Mouse (Mus musculus) adrenal gland, postnatal 36 days (tissue): ENCODE measurements around the gene Erich3. TPM values are rescaled to one million over a fixed set of nuclear protein-coding genes. Genes with fewer than 3 reads are reported as not detected.

Experiments
- DNase-seq, 2 experiments: peaks; one replicate each; pipeline ENCODE4 v3.0.0; 2021; ENCODE audit warnings: mixed read lengths in 1 of 2
- total RNA-seq, 2 experiments: library from RNA; stranded (reverse); gene quantifications; 2 replicates each; pipeline ENCODE4 v1.2.3; 2021

Gene Erich3
- total RNA-seq, 2 experiments from 2014 or later, result 0.13 to 0.36 TPM

DNA sequence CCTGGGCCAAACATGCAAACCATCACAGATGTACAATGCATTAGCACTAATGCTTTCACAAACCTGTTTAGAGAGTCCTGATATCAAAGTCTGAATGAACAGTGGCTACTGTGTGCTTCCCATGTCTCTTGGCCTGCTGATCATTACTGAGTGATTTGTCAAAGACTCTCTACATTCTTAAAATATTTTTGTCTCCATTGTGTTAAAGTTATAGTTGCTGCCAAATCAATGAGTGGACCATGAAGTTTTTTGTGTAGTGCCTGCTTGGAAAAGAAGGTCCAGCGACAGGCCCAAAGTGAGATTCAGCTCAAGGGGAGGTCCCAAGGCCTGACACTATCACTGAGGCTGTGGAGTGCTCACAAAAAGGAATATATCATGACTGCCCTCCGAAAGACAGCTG, 108.0 kb downstream of the Erich3 start:
- no peak for DNase-seq

DNA sequence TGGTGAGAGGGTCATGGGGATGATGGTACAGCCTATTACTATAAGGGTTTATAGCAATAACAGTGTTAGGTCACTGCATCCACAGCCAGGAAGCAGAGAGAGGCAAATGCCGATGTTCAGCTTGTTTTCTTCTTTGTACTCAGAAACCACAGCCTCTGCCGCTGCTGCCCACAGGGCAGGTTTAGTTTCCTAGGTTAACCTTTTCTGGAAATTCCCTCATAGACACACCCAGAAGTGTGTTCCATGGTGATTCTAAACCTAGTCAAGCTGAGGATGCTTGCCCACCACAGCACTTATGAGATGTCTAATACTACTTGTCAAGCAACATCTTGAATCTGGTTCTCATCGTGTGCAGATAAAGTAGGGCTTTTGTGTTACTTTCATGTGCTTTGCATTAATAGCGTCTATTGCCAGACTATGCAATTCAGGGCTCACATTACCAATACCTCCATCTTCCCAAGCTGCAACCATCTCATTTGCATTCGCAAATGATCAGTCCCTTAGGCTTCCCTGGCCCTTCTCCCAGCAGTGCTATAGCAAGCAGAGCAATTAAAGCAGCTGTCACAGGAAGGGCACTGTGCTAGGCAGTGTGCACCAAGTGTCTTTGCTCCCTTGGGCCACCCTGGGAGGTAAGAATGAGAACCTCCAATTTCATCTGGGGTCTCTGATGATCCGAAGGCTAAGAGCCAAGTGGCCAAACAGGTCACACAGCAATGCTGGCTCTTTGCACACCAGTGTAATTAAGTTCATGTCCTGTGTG, 115.4 kb downstream of the Erich3 start:
- DNase-seq, result no peak

DNA sequence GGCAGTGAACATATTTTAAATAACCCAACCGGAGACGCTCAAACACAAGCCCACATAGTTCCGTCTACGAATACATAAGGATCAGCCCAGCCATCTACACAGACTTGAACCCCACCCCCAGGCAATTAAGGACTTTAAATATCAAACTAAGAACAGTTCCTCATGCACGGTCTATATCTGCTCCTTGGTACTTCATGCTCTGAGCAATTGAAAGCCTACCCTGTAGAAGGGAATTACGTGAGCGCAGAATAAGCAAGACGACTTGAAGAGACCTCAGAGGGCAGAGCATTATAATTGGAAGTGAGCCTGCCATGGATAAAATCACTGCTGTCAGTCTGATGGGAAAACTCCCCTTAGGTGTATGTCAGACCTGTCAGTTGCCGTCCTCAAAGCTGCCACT, 122.7 kb downstream of the Erich3 start:
- DNase-seq, result no peak

DNA sequence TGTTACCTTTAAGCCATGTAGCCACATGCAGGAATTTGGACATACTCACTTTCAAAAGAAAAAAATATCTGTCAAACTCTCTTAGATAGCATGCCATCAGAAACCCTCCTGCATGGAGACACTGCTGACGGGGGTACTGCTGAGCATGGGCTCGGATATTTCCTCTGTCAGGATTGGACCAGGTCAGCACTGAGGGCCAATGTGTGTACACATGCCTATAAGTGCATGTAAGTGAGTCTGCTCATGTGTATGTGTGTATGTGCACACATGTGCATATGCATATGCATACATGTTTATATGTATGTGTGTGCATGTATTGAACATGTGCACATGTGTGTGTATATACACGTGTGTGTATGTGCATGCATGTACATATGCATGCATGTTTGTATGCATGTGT, 124.0 kb downstream of the Erich3 start:
- DNase-seq, result no peak

DNA sequence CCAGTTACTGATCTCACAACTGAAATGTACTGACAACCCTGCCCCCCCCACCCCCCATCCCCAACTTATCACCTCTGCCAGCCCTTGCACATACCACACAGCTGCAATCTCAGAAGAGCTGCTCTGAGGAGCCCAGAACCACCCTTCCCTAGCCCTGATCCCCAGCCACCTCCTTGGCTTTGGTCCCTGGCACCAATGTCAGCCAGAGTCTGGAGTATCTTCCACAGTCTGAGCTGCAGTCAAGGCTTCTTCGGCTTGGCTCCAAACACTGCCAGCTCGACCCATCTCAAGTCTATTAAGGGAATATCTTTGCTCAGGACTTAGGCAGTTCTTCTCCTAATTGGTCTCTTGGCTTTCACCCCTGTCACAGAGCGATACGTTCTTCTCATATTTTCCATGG, 129.9 kb downstream of the Erich3 start:
- no peak for DNase-seq

DNA sequence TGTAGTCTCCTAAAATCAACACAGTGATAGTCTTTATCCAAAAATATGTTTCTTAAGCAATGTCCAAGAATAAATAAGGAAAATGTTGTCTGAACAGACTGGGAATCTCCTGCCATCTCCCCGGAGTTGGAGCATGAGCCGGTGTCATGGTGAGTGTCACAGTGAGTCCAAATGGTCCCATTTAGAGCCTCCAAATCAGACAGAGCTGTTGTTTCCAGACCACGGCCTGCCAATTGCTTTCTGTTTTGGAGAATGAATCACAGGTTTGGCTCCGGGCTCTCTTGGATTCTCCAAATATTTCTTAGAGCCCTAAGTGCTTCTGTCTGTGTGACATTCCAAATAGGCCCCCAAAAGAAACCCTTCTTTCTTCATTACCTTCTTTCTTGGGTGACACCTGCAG, 135.1 kb downstream of the Erich3 start:
- DNase-seq, result no peak

DNA sequence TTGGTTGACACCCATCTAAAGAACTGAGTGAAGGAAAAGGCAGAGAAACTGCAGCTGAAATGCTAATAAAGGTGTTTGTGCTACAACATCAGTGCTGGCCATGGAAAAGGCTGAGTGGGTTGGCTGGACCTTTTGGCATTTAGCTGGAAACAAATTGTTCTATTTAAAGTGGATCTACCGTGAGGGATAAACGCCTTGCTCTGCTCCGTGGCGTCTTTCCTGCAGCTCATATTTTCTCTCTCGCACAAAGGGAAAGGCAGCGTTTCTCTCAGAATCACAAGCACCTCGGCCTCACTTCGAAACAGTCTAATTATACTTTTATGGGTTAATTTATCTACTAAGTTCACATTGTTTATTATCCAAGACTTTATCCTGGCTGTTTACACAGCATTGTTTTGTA, 136.8 kb downstream of the Erich3 start:
- no peak for DNase-seq

DNA sequence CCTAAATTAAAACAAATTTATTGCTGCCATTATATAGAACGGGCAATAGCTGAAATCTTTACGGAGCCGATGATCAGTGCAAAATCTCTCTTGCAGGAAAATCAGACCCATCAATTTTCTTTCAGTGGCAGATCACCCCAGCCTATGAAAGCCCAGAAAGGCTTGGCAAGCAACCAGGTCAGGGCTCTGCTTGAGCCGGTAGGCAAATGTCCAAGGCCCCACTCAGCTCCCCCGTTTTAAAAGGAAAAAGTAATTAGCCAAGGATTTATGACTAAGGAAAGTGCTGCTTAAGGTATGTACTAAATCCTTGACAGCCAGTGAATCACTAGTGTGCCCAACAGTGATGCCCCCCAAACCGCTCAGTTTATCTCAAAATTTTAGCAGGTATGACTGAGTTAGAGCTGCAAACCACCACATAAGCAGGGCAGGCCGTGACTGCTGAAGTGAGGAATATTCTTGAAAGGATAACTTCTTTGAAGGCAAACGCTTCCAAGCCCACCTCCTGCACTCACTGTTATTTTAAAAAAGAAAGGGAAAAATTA, 137.3 kb downstream of the Erich3 start:
- peak; percentile 18 to 23 for DNase-seq

DNA sequence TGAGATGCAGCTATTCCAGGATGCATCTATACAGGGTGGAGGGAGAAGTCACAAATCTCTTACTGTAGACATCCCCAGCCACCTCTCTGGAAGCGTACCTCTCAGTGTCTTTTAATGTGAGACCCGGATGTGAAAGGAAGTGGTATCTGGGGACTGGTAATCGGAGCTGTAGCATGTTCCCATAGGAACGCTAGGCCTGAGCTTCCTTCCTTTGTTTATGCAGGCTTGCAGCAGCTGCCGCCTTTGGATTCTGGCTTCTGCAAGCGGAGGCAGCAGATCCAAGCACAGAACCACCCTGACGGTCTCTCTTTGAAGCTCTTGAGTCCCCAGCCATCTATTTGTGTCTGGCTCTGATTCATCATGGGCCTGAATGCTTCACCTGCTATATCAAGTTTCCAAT, 143.0 kb downstream of the Erich3 start:
- no peak for DNase-seq

DNA sequence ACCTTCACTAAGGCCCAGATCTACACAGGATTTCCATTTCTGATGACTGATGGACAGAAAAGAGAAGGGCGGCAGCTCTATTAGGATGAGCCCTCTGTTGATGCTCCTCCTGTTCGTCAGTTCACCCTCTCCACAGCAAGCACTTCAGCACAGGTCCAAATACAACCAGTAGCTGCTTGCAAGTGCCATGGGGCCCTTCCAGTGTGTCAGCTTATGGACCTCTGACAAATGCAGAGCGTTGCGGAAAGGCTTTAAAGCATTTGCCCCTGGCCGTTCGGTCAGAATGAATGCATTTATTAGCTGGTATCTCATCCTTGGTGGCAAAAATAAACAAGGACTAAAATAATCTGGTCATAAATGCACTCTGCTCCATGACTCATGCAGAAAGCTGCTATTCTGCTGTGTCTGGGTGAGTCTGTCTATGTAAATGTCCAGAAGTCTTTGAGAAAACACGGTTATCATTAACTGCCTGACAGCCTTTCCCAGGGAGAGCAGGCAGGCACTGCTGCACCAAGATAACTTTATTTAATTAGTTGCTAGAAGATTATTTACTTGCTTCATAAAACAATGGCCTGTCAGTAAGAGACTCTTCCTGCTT, 146.7 kb downstream of the Erich3 start:
- no peak for DNase-seq

DNA sequence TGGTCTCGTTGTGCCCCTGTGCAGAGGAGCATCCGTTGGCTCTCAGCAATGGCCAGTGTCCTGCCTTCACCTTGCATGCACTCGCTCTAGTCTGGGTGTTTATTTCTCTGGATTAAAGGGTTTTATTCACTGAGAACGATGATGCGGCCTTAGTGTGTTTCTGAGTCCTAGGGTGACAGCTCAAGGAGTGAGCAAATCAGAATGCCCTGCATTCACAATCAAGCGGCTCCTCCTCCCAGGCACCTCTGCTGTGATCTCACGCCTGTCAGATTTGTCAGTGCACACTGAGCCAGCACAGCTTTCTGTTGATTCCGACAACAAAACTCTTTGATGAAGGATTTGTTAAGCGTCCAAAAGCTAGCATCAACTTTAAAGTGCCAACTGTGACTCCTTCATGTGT, 147.6 kb downstream of the Erich3 start:
- DNase-seq, result no peak

DNA sequence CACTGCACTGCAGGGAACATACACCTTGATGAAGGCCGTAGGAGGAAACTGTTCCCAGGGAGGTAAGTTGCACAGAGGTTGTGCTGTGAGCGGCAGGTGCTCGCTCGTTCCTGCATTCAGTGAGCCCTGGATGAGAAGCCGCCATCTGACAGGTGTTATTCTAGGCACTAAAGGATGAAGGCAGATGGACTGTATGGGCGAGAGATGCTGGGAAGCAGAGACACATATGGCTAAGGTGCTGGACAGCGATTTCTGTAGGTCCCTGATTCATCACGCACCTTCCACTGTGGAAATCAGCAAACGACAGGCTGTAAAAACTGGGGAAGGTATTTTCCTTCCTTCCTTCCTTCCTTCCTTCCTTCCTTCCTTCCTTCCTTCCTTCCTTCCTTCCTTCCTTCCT, 148.2 kb downstream of the Erich3 start:
- DNase-seq, result no peak

DNA sequence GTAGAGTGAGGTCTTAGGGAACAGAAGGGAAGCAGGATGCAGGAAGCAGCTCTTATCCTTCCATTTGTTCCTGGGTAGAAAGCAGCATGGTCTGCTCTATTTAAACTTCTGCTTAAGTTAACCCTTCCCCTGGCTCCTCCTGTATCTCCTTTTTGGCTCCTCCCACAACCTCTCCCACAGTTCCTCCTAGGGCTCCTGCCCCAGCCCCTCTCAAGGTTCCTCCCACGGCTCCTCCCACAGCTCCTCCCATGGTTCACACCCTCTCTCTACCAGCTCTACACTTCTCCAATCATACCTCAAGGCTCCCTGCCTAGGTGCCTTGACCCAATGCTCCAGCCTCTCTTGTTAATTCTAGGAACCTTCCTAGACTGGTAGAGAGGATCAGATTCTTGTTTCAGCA, 149.2 kb downstream of the Erich3 start:
- DNase-seq, result no peak

DNA sequence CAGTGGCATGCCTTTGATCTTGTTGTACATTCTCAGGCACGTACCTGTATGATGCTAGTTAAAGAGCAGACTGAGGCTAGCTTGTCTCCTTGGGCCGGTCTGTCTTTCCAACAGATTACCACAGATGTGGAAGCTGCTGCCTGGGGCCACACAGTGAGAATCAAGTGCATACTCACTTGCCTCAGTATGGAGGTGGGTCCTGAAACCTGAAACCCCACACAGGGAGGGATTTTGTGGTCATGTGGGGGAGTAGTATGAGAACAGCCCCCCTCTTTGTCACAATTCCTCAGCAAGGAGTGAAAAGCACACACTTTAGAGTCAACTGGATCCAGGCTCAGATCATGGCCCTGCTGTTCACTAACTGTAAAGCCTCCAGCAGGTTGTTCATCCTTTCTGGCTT, 151.9 kb downstream of the Erich3 start:
- DNase-seq, result no peak

DNA sequence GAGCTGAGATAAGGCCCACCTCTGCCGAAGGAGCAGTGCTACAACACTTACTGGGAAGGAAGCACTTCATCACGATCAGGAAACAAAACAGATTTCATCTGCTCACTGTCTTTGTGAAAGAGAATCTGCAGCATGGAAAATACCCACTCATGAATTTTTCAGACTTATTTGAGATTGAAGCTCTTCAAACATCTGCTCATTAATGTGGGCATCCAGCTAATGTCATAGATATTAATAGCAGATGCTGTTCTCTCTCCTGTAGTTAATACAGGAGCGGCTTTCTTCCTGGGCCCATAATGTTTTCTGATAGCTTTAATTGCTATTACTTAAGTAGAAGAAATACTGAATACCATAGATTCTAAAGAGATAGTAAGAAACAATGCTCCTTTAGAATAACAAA, 152.6 kb downstream of the Erich3 start:
- DNase-seq, result no peak

DNA sequence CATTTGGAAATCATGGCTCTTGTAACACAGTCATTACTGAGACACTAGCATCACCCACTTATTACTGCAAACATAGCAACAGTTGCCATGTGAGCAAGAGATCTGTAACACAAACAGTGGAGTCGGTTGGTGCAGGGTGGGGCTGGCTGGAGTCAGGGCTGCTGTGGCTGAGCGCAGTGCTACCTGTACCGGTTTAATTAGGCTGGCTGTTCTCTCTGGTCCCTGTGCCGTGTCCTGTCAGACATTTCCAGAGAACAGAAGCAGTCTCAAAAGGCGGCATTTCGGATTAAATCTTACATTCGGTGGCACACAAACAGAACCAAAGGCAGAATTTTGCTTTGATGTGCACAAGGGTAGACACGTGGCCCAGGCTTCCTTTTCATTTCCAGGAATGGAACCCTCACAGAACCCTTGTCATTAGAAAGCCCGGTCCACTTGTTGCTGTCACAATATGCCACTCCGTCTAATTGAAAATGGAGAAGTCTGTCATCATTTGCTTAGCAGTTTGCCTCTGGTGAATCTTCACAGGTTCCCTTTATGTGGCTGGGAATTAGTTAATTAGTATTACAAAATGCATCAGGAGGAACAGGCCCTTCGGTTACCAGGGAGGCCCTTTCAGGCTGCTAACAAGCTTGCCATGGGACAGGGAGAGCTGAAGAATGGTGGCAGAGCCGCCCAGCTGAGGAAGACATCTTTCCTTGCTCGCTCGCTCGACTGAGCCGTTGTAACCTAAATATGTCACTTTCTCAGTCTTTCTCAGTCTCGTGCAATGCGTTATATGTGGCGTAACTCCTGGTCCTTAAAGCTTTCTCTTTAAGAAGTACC, 153.4 kb downstream of the Erich3 start:
- peak in 1 of 2 experiments; percentile 3 for DNase-seq

Other genes with a start within 250 kb of the Erich3 start
- gene Cryz, start 67.1 kb upstream of the Erich3 start, total RNA-seq, result 10 to 100 TPM; 18.3 to 20.4 TPM
- 1 to 10 TPM; 3.1 to 4.5 TPM for gene Tyw3, start 66.8 kb upstream of the Erich3 start, total RNA-seq